Mouse (Mus musculus) brain, adult 2 months (tissue): ENCODE measurements at regions not wholly inside any gene's neighbourhood (a gene's known extent, or its start where the extent isn't known, plus 50 kb on each side); places are given as distances from the start of the nearest gene placed in this dataset.

ENCODE experiments used
- DNase-seq: peaks from one replicate; pipeline ENCODE4 v3.0.0; 2011; ENCODE audit warnings: low read depth, low spot score

DNA sequence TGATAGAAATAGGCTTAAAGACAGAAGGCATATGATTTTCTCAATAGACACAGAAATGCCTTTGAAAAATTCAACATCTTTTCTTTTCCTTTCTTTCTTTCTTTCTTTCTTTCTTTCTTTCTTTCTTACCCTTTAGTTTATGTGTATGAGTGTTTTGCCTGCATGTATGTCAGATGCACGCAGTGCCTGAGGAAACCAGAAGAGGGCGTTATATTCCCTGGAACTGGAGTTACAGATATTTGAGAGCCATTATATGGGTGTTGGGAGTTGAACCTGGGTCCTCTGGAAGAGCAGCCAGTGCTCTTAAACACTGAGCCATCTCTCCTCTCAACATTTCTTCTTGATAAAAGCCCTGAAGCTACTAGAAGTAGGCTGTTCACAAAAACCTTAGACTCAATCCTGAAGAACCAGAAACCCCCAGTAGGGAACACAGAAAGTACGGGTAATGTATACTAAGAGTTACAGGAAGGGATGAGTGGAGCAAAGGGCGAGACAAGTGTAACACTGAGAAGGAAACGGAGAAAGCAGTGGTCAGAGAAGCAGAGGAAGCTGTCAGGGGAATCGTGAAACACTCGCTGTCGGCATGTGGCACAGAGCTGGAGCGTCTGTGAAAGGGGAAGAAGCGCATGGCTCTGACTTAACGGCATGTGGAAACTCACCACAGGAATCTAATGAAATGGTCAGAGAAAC lies 2253.4 kb downstream of the 4930444P10Rik start:
- no peak for DNase-seq

DNA sequence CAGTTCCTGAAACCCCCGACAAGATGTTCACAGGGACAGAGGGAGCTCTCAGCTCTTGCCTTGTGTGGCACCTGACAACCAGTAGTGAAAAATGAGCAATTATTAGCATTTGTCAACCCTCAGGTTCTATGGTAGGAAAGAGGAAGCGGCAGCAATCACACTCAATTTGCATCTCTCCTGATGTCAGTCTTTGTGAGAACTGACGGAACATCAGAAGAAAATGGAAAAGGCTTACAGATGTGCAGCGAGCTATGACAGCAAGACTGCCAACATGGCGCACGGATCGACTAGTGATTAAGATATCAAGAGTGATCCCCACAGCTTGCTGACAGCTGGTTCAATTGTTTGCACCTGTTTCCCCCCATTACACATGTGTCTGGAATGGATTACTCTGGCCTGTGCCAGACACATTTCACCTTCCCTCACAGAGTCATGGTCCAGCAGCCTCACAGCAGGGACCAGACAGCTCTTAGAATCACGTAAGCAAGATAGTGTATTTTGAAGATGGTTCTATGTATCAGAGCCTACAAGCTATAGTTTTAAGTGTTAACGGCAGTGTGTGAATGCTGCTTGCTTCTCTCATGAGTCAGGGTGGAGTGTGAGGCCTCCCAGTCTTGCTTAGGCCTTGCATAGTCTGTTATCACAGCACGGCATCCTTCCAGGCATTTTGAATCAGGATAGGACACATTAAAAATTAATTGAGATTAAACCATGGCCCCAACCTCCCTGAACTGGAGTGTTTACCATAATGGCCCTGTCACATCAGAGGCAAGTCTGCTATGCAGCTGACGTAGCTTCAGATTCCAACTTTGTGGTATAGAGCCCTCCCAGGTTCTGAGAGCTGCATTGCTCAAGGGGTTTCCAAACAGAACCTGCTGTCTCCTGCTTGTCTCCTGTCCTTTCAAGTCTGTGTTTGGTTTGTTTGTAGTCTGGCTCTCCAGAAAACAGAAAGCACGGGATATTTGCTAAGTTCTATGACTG lies 2258.0 kb downstream of the 4930444P10Rik start:
- DNase-seq = no peak

GRCm38 (mm10) chr1:13807786-13808185 lies 2285.3 kb downstream of the 4930444P10Rik start:
- no peak for DNase-seq

GRCm38 (mm10) chr1:13800460-13800859 lies 2292.7 kb downstream of the 4930444P10Rik start:
- no peak for DNase-seq

DNA sequence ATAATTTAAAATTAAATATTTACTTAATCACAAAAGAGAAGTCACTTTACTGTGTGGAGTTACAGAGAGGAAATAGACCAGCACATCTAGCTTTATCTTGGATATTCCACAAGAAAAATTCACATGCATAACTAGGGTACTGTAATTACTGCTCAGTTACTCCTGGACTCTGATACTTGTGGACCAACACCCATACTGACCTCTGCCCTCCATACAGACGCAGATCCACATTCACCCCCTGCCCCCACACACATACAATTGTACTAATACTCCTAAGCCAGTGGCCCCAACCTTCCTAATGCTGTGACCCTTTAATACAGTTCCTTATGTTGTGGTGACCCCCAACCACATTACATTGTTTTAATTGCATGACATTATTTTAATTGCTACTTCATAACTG lies 2294.3 kb downstream of the 4930444P10Rik start:
- DNase-seq = no peak

GRCm38 (mm10) chr1:13795196-13795595 lies 2297.9 kb downstream of the 4930444P10Rik start:
- no peak for DNase-seq

DNA sequence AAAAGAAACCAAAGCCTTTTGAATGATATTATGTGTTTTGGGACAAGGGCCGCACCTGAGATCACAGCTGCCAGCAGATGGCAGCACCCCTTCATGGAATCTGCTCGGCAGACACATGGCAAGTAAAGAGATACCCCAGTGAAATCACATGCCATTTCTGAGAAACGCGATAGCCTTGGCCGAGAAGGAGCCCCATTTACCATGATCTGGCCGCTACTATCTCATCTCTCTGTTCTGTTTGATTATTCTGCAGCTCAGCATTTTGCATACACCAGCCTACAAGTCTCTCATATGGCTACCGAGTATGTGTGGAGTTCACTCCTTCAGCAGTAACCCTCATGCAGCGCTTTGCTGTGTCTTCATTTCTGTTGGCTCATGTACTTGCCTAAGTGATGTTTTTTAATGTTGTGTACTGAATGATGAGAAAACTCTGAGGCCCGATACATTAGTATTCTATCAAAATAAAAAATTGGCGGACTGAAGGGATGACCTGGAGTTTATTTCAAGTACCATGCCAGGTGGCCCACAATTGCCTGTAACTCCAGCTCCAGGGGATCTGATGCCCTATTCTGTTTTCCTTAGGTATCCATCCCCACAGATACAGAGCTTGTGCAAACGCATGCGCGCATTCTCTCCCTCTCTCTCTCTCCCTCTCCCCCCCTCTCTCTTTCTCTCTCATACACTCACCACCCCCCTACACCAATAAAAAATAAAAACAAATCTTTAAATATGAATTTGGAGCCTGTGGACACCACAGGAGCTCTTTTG lies 2303.6 kb downstream of the 4930444P10Rik start:
- DNase-seq = peak; percentile 85

- DNase-seq = no peak
Observed at GRCm38 (mm10) chr1:13787016-13787415, 2306.1 kb downstream of the 4930444P10Rik start.

DNA sequence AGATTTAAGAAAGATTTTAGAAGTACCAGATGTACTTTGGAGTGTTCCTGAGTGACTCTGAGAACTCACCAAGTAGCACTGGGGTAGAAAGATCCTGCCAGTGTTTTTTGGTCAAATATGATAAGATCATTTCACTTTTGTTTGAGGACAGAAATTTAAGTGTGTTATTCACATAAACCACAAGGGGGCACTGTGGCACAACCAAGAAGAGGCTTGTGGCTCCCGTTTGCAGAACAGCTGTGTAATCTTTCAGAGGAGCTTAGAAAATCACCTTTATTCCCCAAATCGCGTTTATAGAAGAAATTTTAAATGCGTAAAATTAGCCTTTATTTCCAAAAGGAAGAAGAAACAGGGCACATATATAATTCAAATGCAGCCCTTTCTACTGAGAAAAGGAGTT lies 2308.7 kb downstream of the 4930444P10Rik start:
- DNase-seq = peak; percentile 84

- DNase-seq = no peak
Observed at GRCm38 (mm10) chr1:13782633-13783032, 2310.5 kb downstream of the 4930444P10Rik start.

DNA sequence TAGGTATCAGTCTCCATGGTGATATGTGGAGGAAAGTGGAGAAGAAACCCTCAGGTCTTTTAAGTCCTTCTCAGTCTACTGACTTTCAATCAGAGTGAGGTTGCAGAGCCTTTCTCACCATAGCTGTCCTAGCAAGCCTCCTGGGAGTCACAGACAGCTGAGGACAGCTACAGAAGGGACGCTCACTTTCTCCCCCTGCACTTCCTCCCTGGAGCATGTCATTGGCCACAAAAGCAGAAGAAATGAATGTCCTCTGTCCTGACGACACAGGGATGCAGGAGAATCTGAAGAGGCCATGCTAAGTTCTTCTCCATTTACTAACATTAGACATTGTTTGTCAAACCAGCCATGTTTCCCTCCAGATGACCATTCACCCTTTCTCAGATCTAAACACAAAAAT lies 2321.0 kb downstream of the 4930444P10Rik start:
- DNase-seq = no peak

- no peak for DNase-seq
Observed at GRCm38 (mm10) chr1:13771014-13771463, 2322.1 kb downstream of the 4930444P10Rik start.

GRCm38 (mm10) chr1:13752479-13752878 lies 2338.6 kb downstream of the A830018L16Rik start:
- DNase-seq = peak; percentile 71

DNA sequence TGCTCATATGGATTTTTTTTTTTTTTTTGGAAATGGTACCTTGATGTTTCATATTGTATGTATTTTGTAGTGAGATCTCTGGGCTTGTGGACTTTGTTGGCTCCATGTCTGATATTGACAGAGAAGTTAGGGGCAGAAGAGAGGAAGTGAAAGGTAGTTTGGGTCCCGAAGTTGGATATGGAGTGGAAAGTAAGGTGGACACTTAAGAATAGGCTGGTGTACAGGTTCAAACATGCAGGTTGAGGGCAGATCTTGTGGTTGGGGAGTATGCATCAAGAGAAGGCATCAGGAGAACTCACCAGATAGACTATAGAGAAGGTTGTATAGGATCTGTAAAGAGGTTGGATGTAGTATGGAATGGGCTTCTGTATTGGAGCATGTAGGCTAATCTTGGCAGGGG lies 2337.5 kb downstream of the A830018L16Rik start:
- no peak for DNase-seq
